Mouse (Mus musculus) embryonic facial prominence, embryonic 11.5 days (tissue): ENCODE results near the gene Glyat. TPM values are rescaled to one million over a fixed set of nuclear protein-coding genes. Genes with fewer than 3 reads are reported as not detected.
"Not testable (repeated sequence)": the region's sequence is repeated elsewhere in the genome, so short reads cannot be mapped to it uniquely, and the experiment has no call there.

Source experiments
- ATAC-seq: fragments of 200-750 bp; cut with Nextera tagmentation; replicated peaks from 2 replicates; pipeline ENCODE4 v1.8.0; 2017; ENCODE audit warnings: low read depth; ENCODE audit not compliant: insufficient number of reproducible peaks, low FRiP score, low TSS enrichment
- DNase-seq: peaks from one replicate; pipeline ENCODE4 v3.0.0-alpha.2; 2015; ENCODE audit warnings: low spot score
- H3K27ac ChIP-seq: fragments of 300-500 bp; sonication (generic); replicated peaks from 2 replicates; pipeline ENCODE4 v1.5.1; 2014; ENCODE audit warnings: mild to moderate bottlenecking, low read depth, low read length, control low read depth
- H3K27me3 ChIP-seq: fragments of 300-500 bp; sonication (generic); 2 replicates; pipeline ENCODE4 v1.6.1; 2014; ENCODE audit warnings: mild to moderate bottlenecking, low read length, moderate library complexity, mixed read lengths; ENCODE audit not compliant: control insufficient read depth, insufficient read depth
- H3K36me3 ChIP-seq: fragments of 300-500 bp; sonication (generic); replicated peaks from 2 replicates; pipeline ENCODE4 v1.6.1; 2014; ENCODE audit warnings: low read depth, mild to moderate bottlenecking, low read length, moderate library complexity, mixed read lengths; ENCODE audit not compliant: control insufficient read depth, insufficient read depth
- H3K4me1 ChIP-seq: fragments of 300-500 bp; sonication (generic); 2 replicates; pipeline ENCODE4 v1.6.1; 2014; ENCODE audit warnings: low read length, mixed read lengths; ENCODE audit not compliant: control insufficient read depth, insufficient read depth
- H3K4me2 ChIP-seq: fragments of 300-500 bp; sonication (generic); 2 replicates; pipeline ENCODE4 v1.6.1; 2014; ENCODE audit warnings: low read depth, mild to moderate bottlenecking, control low read depth, low read length, moderate library complexity
- H3K4me3 ChIP-seq: fragments of 300-500 bp; sonication (generic); 2 replicates; pipeline ENCODE4 v1.5.1; 2014; ENCODE audit warnings: low read depth, low read length, control low read depth
- H3K9ac ChIP-seq: fragments of 300-500 bp; sonication (generic); replicated peaks from 2 replicates; pipeline ENCODE4 v1.6.1; 2014; ENCODE audit warnings: mild to moderate bottlenecking, control low read depth, low read length
- H3K9me3 ChIP-seq: fragments of 300-500 bp; sonication (generic); replicated peaks from 2 replicates; pipeline ENCODE4 v1.6.1; 2016; ENCODE audit warnings: mild to moderate bottlenecking, low read length, inconsistent platforms, mixed read lengths; ENCODE audit not compliant: control insufficient read depth
- WGBS: fragments of 180-500 bp; shearing (Covaris S2); extraction: QIAGEN DNeasy Blood & Tissue Kit; methylation state at CpG from one replicate; pipeline ENCODE4 v1.1.7; 2014; 5-methylcytosine and 5-hydroxymethylcytosine counted together
- polyA plus RNA-seq: library from polyadenylated mRNA; unstranded; fragments of >200 nt; fragmentation: Nextera tagmentation; extraction: Ambion mirVana; gene quantifications from 2 replicates; pipeline ENCODE4 v1.2.1, GENCODE M21; 2014

Gene Glyat
- polyA plus RNA-seq, 1 experiment from 2014 or later: not detected

DNA sequence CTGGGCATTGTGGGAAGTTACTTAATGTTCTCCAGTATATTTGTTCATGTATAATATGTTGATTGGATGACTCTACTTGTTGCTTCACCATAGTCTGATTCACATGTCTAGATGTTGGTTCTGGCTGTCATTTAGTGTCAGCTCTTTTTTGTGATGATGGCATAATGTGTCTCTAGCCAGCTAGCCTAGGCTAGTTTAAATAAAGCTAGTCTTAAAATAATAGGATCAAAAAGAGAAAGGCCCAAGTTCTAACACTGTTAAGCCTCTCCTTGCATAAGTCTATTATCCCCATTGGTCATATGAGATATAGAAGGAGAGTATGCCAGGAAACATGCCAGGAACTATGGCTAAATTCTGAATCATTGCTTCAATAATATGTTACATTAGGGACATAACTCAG lies 16.4 kb downstream of the Glyat start:
- DNase-seq (no peak), ATAC-seq (no peak)
- no peaks in the 10 kb centered on the region for H3K4me1 ChIP-seq
- H3K36me3 ChIP-seq: no peaks in the 10 kb centered on the region
- H3K27me3 ChIP-seq: no peaks in the 10 kb centered on the region
- no peaks in the 10 kb centered on the region for H3K9me3 ChIP-seq
- no peak overlapping the region for H3K4me2 ChIP-seq
- H3K4me3 ChIP-seq: no peak overlapping the region
- no peak overlapping the region for H3K27ac ChIP-seq
- H3K9ac ChIP-seq: no peak overlapping the region

DNA sequence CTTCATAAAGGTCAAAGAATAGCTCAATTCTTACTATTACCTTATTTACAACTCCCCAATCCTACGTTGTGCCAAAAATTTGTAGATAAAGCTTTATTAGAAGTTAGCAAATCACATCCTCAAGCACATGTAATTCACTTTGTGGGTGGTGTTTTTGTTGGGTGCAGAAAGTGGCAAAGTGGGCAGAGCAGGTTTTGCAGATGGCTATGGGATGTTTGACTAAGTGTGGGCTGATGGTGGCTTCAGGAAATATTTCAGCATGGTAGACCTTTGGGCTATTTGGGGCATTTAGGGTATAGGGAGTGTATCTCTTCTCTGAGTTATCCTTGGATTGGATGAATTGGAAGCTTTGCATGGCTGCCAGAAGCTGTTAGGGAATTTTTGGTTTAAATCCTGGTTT lies 33.0 kb downstream of the Glyat start:
- no peaks in the 10 kb centered on the region for H3K36me3 ChIP-seq
- no peaks in the 10 kb centered on the region for H3K27me3 ChIP-seq
- no peak overlapping the region for H3K9ac ChIP-seq
- no peak for DNase-seq
- H3K27ac ChIP-seq: no peak overlapping the region
- WGBS: 73% methylated on average over 1 of the region's 1 CpGs
- no peak overlapping the region for H3K4me3 ChIP-seq
- ATAC-seq: no peak
- no peaks in the 10 kb centered on the region for H3K4me1 ChIP-seq
- no peaks in the 10 kb centered on the region for H3K9me3 ChIP-seq
- no peak overlapping the region for H3K4me2 ChIP-seq

DNA sequence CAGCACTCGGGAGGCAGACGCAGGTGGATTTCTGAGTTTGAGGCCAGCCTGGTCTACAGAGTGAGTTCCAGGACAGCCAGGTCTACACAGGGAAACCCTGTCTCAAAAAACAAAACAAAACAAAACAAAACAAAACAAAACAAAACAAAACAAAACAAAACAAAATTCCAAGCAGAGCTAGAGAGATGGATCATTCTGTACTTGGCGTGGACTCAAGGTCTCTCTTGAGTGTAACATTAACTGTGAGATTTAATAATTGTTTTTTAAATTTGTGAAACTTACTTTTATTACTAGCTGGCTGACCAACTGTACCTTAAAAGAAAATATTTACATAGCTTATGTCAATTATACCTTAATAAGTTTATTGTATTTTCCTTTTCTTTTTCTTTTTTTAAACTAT lies 35.5 kb downstream of the Glyat start:
- not testable (repeated sequence) for H3K4me2 ChIP-seq, H3K27me3 ChIP-seq, H3K4me3 ChIP-seq, H3K4me1 ChIP-seq, DNase-seq, ATAC-seq, H3K9ac ChIP-seq, H3K9me3 ChIP-seq, H3K27ac ChIP-seq, H3K36me3 ChIP-seq
- 88% methylated on average over 3 of the region's 3 CpGs for WGBS

DNA sequence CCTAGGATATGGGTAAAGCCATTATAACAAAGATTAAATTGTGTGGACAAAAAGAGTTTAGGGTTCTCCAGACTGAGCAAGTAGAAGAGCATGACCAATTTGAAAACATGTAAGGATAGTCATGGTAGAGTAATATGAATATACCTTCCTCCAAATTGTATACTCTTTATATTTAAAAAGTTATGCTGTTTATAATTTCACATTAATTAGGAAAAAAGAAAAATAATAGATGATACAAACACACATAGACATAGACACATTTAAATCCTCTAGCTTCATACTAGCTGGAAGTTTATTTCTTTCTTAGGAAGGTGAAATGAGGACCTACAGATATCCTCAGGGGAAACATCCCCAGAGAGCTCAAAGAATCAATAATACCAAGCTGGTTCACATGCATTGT lies 37.0 kb downstream of the Glyat start, which contains the start of gene Olfr1442:
Olfr1442 (plus strand) TSS at position 301 of the 400 bp plus-strand sequence.
- H3K9me3 ChIP-seq: no peaks in the 10 kb centered on the region
- H3K27ac ChIP-seq: no peak within 1 kb of the TSS
- no peak within 1 kb of the TSS for H3K4me2 ChIP-seq
- DNase-seq (no peak), ATAC-seq (no peak)
- H3K4me1 ChIP-seq: no peaks in the 10 kb centered on the region
- H3K4me3 ChIP-seq: no peak within 1 kb of the TSS
- H3K36me3 ChIP-seq: no peaks in the 10 kb centered on the region
- no peak within 1 kb of the TSS for H3K9ac ChIP-seq
- H3K27me3 ChIP-seq: no peaks in the 10 kb centered on the region

DNA sequence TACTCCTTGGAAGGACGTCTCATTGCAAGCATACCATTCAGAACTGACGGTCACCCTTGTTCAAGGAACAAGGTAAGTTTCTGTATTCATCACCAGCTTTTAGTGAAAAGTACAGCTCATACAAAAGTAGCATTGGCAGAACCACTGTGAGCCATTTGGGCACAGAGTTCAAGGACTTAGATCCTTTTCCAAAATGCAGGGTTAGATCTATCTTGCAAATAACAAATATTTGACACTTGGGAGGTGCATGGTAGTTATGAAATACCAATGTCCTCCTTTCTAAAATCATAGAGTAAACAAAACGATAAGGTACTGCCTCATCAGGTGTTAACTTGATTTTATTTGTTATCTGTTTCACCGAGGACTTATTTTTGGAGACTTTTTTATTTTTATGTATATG lies 37.9 kb downstream of the Glyat start:
- H3K4me3 ChIP-seq: no peak overlapping the region
- H3K4me2 ChIP-seq: no peak overlapping the region
- 82% methylated on average over 4 of the region's 4 CpGs for WGBS
- no peaks in the 10 kb centered on the region for H3K36me3 ChIP-seq
- ATAC-seq (no peak), DNase-seq (no peak)
- no peak overlapping the region for H3K27ac ChIP-seq
- H3K9ac ChIP-seq: no peak overlapping the region
- no peaks in the 10 kb centered on the region for H3K9me3 ChIP-seq
- H3K27me3 ChIP-seq: no peaks in the 10 kb centered on the region
- no peaks in the 10 kb centered on the region for H3K4me1 ChIP-seq

DNA sequence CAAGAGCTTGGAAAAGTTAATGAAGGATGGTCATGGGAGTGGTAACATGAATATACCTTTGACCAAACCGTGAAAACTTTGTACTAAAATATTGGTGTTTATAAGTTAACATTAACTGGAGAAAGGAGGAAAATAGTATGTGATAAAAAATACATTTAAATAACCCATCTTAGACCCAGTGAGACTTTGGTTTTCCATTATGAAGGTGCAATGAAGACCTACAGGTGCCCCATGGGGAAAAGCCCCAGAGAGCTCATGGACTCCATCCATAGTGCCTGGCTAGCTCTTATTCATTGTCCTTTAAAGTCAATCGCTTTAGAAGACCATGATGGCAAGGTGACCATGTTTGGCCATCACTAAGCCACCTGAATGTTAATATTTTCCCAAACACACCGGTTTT lies 44.7 kb downstream of the Glyat start, which contains the start of gene Olfr1443:
Olfr1443 (plus strand) TSS at position 301 of the 400 bp plus-strand sequence.
- Histone ChIP-seq H3K4me3 (no peak within 1 kb of the TSS), H3K36me3 (no peaks in the 10 kb centered on the region), H3K27me3 (no peaks in the 10 kb centered on the region), H3K9ac (no peak within 1 kb of the TSS), H3K9me3 (no peaks in the 10 kb centered on the region), H3K4me1 (no peaks in the 10 kb centered on the region), H3K27ac (no peak within 1 kb of the TSS), H3K4me2 (no peak within 1 kb of the TSS)
- WGBS: 71% methylated on average over 3 of the region's 3 CpGs
- DNase-seq (no peak), ATAC-seq (no peak)

DNA sequence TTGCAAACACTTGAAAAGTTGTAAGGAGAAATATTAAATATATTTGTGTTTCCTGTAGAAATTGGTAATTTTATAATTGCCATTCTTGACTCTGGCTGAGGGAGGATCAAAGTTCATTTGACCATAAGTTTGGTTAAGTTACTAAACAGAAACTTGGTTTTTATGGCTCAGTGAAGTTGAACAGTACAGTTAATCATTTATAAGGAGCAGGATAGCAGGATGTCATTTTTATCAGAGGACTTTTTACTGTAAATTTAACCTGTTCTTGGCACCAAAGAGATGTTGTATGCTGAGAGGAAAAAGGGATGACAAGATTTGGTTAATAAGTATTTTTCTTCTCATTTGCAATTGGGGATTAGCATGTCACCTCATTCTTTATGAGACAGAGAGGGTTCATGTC lies 51.5 kb downstream of the Glyat start:
- no peak overlapping the region for H3K9ac ChIP-seq
- ATAC-seq (no peak), DNase-seq (no peak)
- H3K27me3 ChIP-seq: no peaks in the 10 kb centered on the region
- no peaks in the 10 kb centered on the region for H3K36me3 ChIP-seq
- H3K4me1 ChIP-seq: no peaks in the 10 kb centered on the region
- no peak overlapping the region for H3K4me2 ChIP-seq
- H3K9me3 ChIP-seq: no peaks in the 10 kb centered on the region
- no peak overlapping the region for H3K4me3 ChIP-seq
- H3K27ac ChIP-seq: no peak overlapping the region

DNA sequence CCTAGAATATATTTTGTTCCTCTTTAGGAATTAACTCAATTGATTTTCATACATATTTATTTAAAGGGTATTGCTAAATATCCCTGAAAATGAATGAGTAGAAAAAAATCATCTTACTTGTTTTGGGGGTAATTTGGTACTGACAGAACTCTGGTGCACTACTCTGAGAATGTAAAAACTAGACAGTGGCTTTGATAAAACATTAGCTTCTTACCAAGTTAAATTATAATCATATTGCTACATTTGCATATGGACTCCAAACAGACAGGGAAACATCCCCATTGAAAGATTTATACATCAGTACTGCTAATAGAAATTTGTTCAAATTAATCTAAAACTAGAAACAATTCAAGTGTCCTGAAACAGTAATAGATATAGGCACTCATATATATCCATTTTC lies 52.1 kb downstream of the Glyat start:
- Histone ChIP-seq H3K9ac (no peak overlapping the region), H3K4me3 (no peak overlapping the region), H3K9me3 (no peaks in the 10 kb centered on the region), H3K27ac (no peak overlapping the region), H3K4me2 (no peak overlapping the region), H3K4me1 (no peaks in the 10 kb centered on the region), H3K27me3 (no peaks in the 10 kb centered on the region), H3K36me3 (no peaks in the 10 kb centered on the region)
- DNase-seq (no peak), ATAC-seq (no peak)

DNA sequence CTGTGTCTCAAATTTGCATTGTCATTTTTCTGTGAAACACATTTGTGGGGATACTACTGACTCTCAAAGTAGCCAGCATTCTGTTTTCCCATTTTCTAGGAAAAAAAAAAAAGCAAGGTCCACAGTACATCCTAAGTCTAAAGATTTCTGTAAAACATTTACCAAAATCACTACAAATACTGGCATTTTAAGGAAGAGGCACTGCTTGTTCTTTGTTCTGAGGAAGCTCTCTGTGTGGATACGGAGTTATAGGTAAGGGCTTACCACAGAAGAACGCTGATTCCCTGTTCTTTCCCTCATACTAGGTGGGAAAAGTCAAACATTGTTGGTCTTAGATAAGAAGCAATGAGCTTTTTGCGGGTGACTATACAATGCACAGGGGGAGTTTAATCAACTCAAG lies 62.5 kb downstream of the Glyat start, which contains the start of gene Keg1:
Keg1 (plus strand) TSS at position 197 of the 400 bp plus-strand sequence.
- no peaks in the 10 kb centered on the region for H3K4me1 ChIP-seq
- no peaks in the 10 kb centered on the region for H3K27me3 ChIP-seq
- no peak for DNase-seq
- no peak within 1 kb of the TSS for H3K4me3 ChIP-seq
- no peak within 1 kb of the TSS for H3K4me2 ChIP-seq
- H3K9me3 ChIP-seq: no peaks in the 10 kb centered on the region
- ATAC-seq: no peak
- H3K27ac ChIP-seq: no peak within 1 kb of the TSS
- H3K9ac ChIP-seq: no peak within 1 kb of the TSS
- 82% methylated on average over 3 of the region's 3 CpGs for WGBS
- H3K36me3 ChIP-seq: no peaks in the 10 kb centered on the region
